Mouse (Mus musculus) limb, embryonic 12.5 days (tissue): ENCODE measurements at regions not wholly inside any gene's neighbourhood (a gene's known extent, or its start where the extent isn't known, plus 50 kb on each side); places are given as distances from the start of the nearest gene placed in this dataset.

Experiments used
- ATAC-seq: fragments of 200-750 bp; cut with Nextera tagmentation; 2 replicates; pipeline ENCODE4 v1.8.0; 2017; ENCODE audit warnings: low read depth, moderate TSS enrichment; ENCODE audit not compliant: insufficient number of reproducible peaks, insufficient read depth, low FRiP score, low TSS enrichment
- H3K27ac ChIP-seq: fragments of 300-500 bp; sonication (generic); 2 replicates; pipeline ENCODE4 v1.5.1; 2016; ENCODE audit warnings: mild to moderate bottlenecking, moderate library complexity
- H3K27me3 ChIP-seq: fragments of 300-500 bp; sonication (generic); 2 replicates; pipeline ENCODE4 v1.6.1; 2016; ENCODE audit warnings: mild to moderate bottlenecking, moderate library complexity
- H3K36me3 ChIP-seq: fragments of 300-500 bp; sonication (generic); 2 replicates; pipeline ENCODE4 v1.6.1; 2016; ENCODE audit warnings: mild to moderate bottlenecking, moderate library complexity
- H3K4me1 ChIP-seq: fragments of 300-500 bp; sonication (generic); replicated peaks from 2 replicates; pipeline ENCODE4 v1.6.1; 2016
- H3K4me2 ChIP-seq: fragments of 300-500 bp; sonication (generic); 2 replicates; pipeline ENCODE4 v1.6.1; 2016; ENCODE audit warnings: mild to moderate bottlenecking, moderate library complexity
- H3K4me3 ChIP-seq: fragments of 300-500 bp; sonication (generic); replicated peaks from 2 replicates; pipeline ENCODE4 v1.5.1; 2016; ENCODE audit warnings: mild to moderate bottlenecking
- H3K9ac ChIP-seq: fragments of 300-500 bp; sonication (generic); replicated peaks from 2 replicates; pipeline ENCODE4 v1.6.1; 2016; ENCODE audit warnings: mild to moderate bottlenecking, moderate library complexity
- H3K9me3 ChIP-seq: fragments of 300-500 bp; sonication (generic); 2 replicates; pipeline ENCODE4 v1.6.1; 2016; ENCODE audit warnings: mild to moderate bottlenecking, moderate library complexity
- WGBS: fragments of 180-500 bp; shearing (Covaris S2); methylation state at CpG from one replicate; pipeline ENCODE4 v1.1.7; 2016; 5-methylcytosine and 5-hydroxymethylcytosine counted together

DNA sequence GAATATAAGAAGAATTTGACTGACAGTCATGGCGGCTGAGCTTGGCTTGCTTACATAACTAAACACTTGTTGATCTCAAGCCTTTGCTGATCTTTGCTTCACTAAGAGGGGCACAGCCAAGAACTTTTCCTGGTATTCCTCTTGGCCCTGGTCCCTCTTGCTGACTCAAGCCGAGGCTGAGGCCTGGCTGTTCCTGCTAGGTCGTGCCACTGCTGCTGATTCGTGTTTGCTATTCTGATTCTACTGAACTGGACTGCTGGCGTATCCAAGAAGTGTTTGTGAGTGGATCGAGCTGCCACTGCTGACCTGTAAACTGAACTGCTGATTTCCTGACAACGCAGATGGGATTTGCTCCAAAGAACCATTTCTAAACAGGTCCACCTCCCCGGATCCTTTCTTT is 57.2 kb upstream of the Irf2bp2 start:
- no peak for ATAC-seq
- Histone ChIP-seq H3K4me2 (no peak overlapping the region), H3K4me1 (peaks cover 18% of the 10 kb centered on the region; the same call in 1 of the 2 replicates), H3K4me3 (no peak overlapping the region), H3K27me3 (no peaks in the 10 kb centered on the region), H3K9ac (no peak overlapping the region), H3K27ac (no peak overlapping the region), H3K9me3 (no peaks in the 10 kb centered on the region), H3K36me3 (no peaks in the 10 kb centered on the region)
- whole genome bisulfite sequencing: 85% methylated on average over 8 of the region's 8 CpGs

DNA sequence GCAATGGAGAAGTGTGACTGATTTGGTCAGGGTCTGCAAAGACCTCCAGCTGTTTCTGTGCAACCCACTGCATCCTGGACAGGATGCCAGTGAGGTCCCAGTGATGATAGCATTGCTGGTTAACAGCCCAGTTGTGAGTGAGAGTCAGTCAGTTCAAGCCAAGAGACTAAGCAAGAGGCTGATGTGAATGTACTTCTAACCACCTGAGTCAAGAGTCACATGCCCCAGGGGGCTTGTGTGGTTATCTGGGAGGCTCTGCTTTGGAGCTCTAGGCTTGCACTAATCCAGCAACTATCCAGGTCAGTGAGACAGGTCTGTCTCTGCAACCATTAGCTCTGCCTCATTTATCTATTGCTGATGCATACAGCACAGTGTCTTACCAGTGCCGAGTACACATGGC is 55.5 kb upstream of the Irf2bp2 start:
- no peak overlapping the region for H3K9ac ChIP-seq
- peaks cover 15% of the 10 kb centered on the region for H3K4me1 ChIP-seq
- no peak for ATAC-seq
- H3K9me3 ChIP-seq: no peaks in the 10 kb centered on the region
- WGBS: 84% methylated on average over 1 of the region's 1 CpGs
- H3K27me3 ChIP-seq: no peaks in the 10 kb centered on the region
- H3K4me3 ChIP-seq: no peak overlapping the region
- no peak overlapping the region for H3K27ac ChIP-seq
- H3K4me2 ChIP-seq: no peak overlapping the region
- H3K36me3 ChIP-seq: no peaks in the 10 kb centered on the region

DNA sequence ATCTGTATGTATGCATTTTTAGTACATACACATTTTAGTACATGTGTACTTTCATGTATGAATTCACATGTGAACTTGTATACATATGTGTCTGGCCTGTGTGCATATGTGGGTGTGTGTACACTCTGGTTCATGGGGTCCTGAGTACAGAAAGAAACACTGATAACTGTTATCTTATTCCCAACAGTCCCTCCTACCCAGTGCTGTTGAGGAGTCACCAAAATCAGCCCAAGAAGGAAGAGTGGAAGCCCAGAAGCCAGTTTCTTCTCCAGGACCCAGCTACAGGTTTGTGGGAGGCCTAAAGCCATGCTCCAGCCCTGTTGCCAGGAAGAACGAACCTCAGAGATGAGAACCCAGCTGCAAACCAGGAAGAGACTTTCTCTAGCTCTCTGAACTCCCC is 53.6 kb upstream of the Irf2bp2 start:
- Histone ChIP-seq H3K36me3 (no peaks in the 10 kb centered on the region), H3K27me3 (no peaks in the 10 kb centered on the region), H3K4me2 (no peak overlapping the region), H3K4me1 (peaks cover 16% of the 10 kb centered on the region), H3K4me3 (no peak overlapping the region), H3K9me3 (no peaks in the 10 kb centered on the region), H3K27ac (no peak overlapping the region), H3K9ac (no peak overlapping the region)
- no peak for ATAC-seq
- 59% methylated on average over 1 of the region's 1 CpGs for WGBS

DNA sequence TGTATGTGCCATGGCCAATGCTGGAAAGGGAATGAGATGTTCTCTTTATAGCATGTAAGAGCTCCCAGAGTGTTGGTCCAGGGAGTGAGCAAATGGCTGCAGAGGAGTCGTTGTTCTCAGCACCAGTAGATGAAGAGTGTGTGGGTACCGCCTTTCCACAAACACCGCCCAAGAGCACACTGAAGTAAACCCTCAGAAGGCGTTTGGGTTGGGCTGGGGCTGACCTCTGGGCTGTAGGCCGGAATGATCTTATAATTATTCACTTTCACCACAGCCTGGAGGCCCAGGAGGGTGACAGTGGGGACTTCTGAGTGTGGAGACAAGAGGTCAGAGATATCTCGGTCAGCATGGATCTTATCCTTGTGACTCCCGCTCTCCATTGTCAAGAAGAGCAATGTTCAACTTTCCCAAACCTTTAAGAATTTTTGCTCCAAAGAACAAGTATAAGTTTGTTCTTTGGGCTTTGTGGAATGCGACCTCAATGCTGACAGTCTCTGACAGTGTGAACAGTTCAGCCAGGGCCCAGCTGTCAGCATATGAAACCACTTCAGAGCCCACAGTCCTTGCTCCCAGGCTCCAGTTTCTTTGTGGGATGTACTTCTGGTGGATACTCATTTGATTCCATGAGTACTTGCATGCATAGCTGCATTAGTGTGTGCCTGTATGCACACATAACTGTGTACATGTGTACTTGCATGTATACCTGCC is 53.0 kb upstream of the Irf2bp2 start:
- no peak overlapping the region for H3K4me2 ChIP-seq
- no peak overlapping the region for H3K27ac ChIP-seq
- H3K4me1 ChIP-seq: peaks cover 16% of the 10 kb centered on the region
- H3K4me3 ChIP-seq: no peak overlapping the region
- H3K36me3 ChIP-seq: no peaks in the 10 kb centered on the region
- no peaks in the 10 kb centered on the region for H3K9me3 ChIP-seq
- no peak for ATAC-seq
- H3K9ac ChIP-seq: no peak overlapping the region
- 64% methylated on average over 8 of the region's 8 CpGs for WGBS
- no peaks in the 10 kb centered on the region for H3K27me3 ChIP-seq

DNA sequence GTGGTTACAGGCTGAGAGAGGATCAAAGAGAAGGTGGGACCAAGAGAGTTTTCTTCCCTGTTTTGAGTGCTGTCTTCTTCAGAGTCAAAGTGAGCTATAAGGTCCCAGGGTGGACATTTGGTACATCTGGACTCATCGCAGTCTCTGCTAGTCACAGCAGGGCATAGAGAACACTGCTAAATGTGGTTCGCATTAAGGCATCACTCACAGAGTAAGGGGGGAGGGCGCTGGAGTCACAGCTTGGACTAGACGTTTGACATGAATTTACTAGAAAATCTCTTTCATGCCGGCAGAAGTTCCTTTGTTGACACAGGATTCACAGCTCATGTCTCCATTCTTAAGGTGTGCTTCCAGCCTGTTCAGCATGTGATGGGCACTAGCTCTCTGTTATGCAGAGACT is 50.4 kb upstream of the Irf2bp2 start:
- Histone ChIP-seq H3K27me3 (no peaks in the 10 kb centered on the region), H3K4me2 (no peak overlapping the region), H3K27ac (no peak overlapping the region; the same call in 1 of the 2 replicates), H3K4me1 (peaks cover 16% of the 10 kb centered on the region), H3K36me3 (no peaks in the 10 kb centered on the region), H3K9ac (no peak overlapping the region), H3K9me3 (no peaks in the 10 kb centered on the region), H3K4me3 (no peak overlapping the region)
- no peak for ATAC-seq
- WGBS: 15% methylated on average over 5 of the region's 5 CpGs
